Mouse (Mus musculus): ENCODE results near the gene Gk.

- TF ChIP-seq CTCF (IDR thresholded peaks at IDR 0.05; ENCODE audit: borderline replicate concordance, extremely low read depth, insufficient read depth, insufficient read length) (no peak), POLR2A (IDR thresholded peaks at IDR 0.05; ENCODE audit: borderline replicate concordance, extremely low read depth, insufficient read depth, insufficient read length, poor library complexity, severe bottlenecking) (no peak)
These were observed 32.8 kb downstream of the Gk start for GRCm38 (mm10) chrX:85743837-85744236.
